Mouse (Mus musculus): ENCODE results near the gene Mettl8. TPM values are rescaled to one million over a fixed set of nuclear protein-coding genes. Genes with fewer than 3 reads are reported as not detected.
A peak's percentile ranks its signal among the peaks of the same experiment; 100 is the strongest.

The Mettl8 gene
- polyA plus RNA-seq, 1 experiment from 2014 or later: 20.6 TPM

DNA sequence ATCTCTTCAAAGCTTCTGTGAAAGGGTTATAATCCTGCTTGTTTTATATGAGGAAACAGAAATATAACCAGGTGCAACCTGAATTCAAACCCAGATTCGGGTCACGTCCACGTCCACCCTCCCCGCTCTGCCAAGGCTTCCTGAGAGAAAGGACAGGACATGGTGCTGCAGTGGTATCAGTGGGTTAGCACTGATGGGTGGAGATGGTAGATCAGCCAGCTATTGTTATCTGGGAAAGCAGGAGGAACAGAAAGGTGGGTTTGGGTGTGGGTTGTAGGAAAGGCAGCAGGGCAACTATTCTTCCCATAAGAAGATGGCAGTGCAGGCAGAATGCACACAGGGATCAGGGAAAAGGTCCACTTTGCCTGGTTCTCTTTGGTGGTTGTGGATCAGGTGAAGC is 59.5 kb downstream of the Mettl8 start:
- H3K4me3 ChIP-seq: no peak overlapping the region
- 98% methylated on average over 4 of the region's 4 CpGs for WGBS
- peaks cover 5% of the 10 kb centered on the region; the same call in 1 of the 2 replicates for H3K4me1 ChIP-seq
- no peak for DNase-seq (ENCODE audit: extremely low spot score, low spot score)
- H3K27me3 ChIP-seq (ENCODE audit: poor library complexity, severe bottlenecking): no peaks in the 10 kb centered on the region
- no peak overlapping the region for H3K27ac ChIP-seq
- no peaks in the 10 kb centered on the region for H3K9me3 ChIP-seq
- no peaks in the 10 kb centered on the region for H3K36me3 ChIP-seq (replicated peaks)

- H3K9me3 ChIP-seq: no peaks in the 10 kb centered on the region
- no peak overlapping the region for H3K27ac ChIP-seq
- no peak for DNase-seq (ENCODE audit: extremely low spot score, low spot score)
- H3K4me1 ChIP-seq: peaks cover 24% of the 10 kb centered on the region
- no peak overlapping the region for H3K4me3 ChIP-seq
- H3K36me3 ChIP-seq (replicated peaks): no peaks in the 10 kb centered on the region
- H3K27me3 ChIP-seq (ENCODE audit: poor library complexity, severe bottlenecking): no peaks in the 10 kb centered on the region
- 92% methylated on average over 3 of the region's 3 CpGs for WGBS
These were observed 61.6 kb downstream of the Mettl8 start for GRCm38 (mm10) chr2:70993740-70994139.

- no peaks in the 10 kb centered on the region for H3K36me3 ChIP-seq (replicated peaks)
- H3K4me1 ChIP-seq: peaks cover 24% of the 10 kb centered on the region
- H3K9me3 ChIP-seq: no peaks in the 10 kb centered on the region
- no peaks in the 10 kb centered on the region for H3K27me3 ChIP-seq (ENCODE audit: poor library complexity, severe bottlenecking)
- WGBS: 85% methylated on average over 2 of the region's 2 CpGs
- no peak overlapping the region for H3K27ac ChIP-seq
- no peak for DNase-seq (ENCODE audit: extremely low spot score, low spot score)
- H3K4me3 ChIP-seq: no peak overlapping the region
These were observed 62.7 kb downstream of the Mettl8 start for GRCm38 (mm10) chr2:70992715-70993114.

- Histone ChIP-seq H3K9me3 (no peaks in the 10 kb centered on the region), H3K4me3 (no peak overlapping the region), H3K36me3 (replicated peaks) (no peaks in the 10 kb centered on the region), H3K4me1 (peaks cover 24% of the 10 kb centered on the region), H3K27ac (peak overlapping the region; percentile 25), H3K27me3 (ENCODE audit: poor library complexity, severe bottlenecking) (no peaks in the 10 kb centered on the region)
- DNase-seq (ENCODE audit: extremely low spot score, low spot score): peak; percentile 12
- WGBS: 71% methylated on average over 4 of the region's 4 CpGs
These were observed 65.2 kb downstream of the Mettl8 start for GRCm38 (mm10) chr2:70990196-70990595.

DNA sequence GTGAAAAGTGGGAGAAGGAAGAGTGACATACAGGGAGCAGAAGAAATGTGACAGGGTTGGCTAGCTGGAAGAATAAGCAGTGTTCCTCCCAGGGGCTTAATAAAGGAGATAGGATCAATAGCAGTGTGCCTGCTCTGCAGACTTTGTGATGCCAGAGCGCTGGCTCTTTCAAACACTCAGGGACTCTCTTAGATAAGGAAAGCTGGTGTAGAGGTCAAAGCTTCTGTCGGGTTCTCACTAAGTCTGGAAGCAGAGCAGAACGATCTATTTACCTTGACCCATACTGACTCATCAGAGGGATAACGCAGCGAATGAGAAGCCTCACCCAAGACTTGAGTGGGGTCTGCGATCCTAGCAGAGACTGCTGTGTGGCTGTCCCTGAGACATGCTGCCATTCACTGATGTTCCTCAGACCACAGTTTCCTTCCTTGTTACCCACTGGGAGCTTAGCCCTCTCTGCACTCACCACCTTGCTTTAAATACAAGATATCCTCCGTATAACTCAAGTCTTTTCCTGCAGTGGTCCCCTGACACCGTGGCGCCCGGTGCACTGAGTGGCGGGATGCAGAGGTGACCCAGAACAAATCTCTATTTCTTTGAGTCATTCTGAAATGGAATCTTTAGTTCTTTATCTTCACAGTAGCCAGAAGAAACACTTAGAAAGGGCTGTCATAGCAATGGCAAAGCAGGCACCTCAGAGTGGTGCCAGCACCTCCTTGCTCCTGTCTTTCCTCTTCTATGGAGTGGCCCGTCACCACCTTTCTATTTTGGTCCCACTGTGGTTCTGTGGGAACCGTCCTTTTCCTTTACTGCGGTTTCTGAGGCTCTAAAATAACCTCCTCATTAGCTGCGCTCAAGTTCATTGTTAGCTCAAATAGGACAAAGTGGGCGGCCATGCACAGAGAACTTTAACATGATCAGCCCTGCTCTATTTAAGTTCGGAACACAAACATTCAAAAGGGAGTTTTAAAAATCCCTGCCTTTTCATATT is 65.9 kb downstream of the Mettl8 start:
- Histone ChIP-seq H3K36me3 (replicated peaks) (no peaks in the 10 kb centered on the region), H3K4me3 (no peak overlapping the region), H3K9me3 (no peaks in the 10 kb centered on the region), H3K27me3 (ENCODE audit: poor library complexity, severe bottlenecking) (no peaks in the 10 kb centered on the region), H3K27ac (peak overlapping the region; percentile 63), H3K4me1 (peaks cover 24% of the 10 kb centered on the region)
- peak; percentile 13 for DNase-seq (ENCODE audit: extremely low spot score, low spot score)
- WGBS: 70% methylated on average over 17 of the region's 17 CpGs

DNA sequence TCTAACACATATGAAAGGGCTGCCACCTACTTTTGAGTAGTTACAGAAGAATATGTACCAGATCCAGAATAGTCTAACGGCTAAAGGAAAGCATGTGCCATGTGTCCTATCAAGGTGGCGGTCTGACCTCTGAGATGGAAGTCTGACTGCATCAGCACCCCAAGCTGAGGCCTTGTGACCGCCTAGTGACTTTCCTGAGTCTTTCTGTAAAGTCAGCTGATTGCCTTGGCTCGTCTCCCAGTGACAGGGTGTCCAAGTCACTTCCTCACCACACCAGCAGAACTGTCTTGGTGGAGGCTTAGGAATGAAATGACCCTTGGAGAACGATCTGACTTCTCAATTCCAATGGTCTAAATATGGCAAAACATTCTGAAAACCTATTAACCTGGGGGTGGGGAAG is 77.1 kb downstream of the Mettl8 start:
- H3K36me3 ChIP-seq (replicated peaks): peaks cover 8% of the 10 kb centered on the region; the same call in 1 of the 2 replicates
- H3K4me3 ChIP-seq: no peak overlapping the region
- no peaks in the 10 kb centered on the region for H3K9me3 ChIP-seq
- H3K4me1 ChIP-seq: no peaks in the 10 kb centered on the region
- H3K27ac ChIP-seq: no peak overlapping the region
- DNase-seq (ENCODE audit: extremely low spot score, low spot score): no peak
- WGBS: 92% methylated on average over 5 of the region's 5 CpGs
- no peaks in the 10 kb centered on the region for H3K27me3 ChIP-seq (ENCODE audit: poor library complexity, severe bottlenecking)

DNA sequence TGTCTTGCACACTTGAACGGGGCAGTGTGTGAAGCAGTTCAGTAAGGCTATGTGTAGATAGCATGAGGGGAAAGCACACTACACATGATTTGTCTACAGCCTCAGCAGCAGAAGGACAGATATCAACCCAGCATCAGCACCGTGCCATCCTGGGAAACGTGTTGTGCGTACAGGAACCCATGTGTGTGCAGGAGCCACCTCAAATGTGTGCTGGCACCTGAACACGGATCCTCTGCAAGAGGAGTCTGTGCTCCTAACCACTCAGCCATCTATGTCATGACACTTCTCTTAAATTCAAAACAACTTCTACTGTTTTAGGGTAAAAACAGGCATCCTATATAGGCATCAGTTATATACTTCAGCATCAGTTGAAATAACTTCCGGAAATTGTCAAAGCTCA is 80.6 kb downstream of the Mettl8 start:
- Histone ChIP-seq H3K4me3 (no peak overlapping the region), H3K4me1 (0 out of 2 replicates have a peak, but pooled peaks cover 3% of the 10 kb centered on the region), H3K36me3 (replicated peaks) (0 out of 2 replicates have a peak, but pooled peaks cover 2% of the 10 kb centered on the region), H3K27ac (no peak overlapping the region), H3K27me3 (ENCODE audit: poor library complexity, severe bottlenecking) (no peaks in the 10 kb centered on the region), H3K9me3 (no peaks in the 10 kb centered on the region)
- DNase-seq (ENCODE audit: extremely low spot score, low spot score): no peak
- 94% methylated on average over 6 of the region's 6 CpGs for WGBS

DNA sequence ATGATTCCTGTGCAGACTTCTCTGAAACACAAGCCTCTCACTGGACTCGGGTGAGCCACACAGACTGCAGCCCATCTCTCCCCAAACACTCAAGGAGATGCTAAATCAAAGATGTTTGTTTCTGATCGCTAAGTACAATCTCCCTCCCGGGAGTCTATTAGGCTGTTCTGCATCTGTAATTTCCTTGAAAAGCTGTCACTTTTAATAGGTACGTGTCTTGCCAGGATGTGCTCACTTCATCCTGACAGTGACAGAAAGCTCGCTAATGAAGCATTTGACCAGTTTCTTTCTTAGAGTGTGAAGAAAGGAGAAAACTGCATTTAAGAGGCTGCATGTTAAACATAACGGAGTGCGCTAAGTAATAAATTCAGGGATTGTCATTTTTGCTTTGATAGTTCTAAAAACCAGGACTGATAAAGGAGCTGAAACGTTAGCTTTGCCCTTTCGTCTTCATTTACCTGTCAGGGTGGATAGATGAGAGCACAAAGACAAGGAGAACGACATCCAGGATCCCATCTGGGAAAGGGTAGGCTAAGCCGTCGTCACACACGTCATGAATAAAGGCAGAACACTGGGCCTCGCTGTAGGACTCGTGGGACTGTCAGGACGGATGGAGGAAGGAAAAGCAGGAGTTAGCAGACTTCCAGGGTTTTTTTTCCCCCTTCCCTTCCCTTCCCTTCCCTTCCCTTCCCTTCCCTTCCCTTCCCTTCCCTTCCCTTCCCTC is 82.4 kb downstream of the Mettl8 start:
- Histone ChIP-seq H3K4me3 (no peak overlapping the region), H3K4me1 (0 out of 2 replicates have a peak, but pooled peaks cover 3% of the 10 kb centered on the region), H3K36me3 (replicated peaks) (no peaks in the 10 kb centered on the region), H3K27me3 (ENCODE audit: poor library complexity, severe bottlenecking) (no peaks in the 10 kb centered on the region), H3K27ac (no peak overlapping the region), H3K9me3 (no peaks in the 10 kb centered on the region)
- 82% methylated on average over 16 of the region's 16 CpGs for WGBS
- DNase-seq (ENCODE audit: extremely low spot score, low spot score): no peak

DNA sequence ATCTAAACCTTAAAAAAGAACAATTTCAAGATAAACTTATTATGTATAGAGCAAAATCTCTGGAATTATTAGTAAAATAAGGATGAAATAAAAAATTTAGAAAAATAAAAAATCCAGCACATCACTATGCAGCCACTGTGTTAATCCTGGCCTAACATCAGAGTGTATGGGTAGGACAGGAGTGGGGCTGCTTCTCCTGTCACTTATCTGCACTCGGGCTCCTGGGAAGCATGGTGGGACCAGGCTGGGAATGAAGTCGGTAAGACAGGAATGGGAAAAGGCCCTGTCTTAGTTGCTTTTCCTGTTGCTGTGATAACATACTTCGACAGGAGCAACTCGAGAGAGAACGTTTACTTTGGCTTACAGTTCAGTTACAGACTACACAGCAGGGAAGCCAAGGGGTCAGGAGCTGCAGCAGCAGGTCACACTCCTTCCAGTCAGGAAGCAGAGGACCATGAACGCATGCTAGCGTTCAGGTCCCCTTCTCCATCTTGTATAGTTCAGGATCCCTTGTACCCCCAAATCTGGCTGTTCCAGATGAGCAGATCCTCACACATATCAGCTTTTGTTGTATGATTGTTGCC is 85.1 kb downstream of the Mettl8 start:
- no peak for DNase-seq (ENCODE audit: extremely low spot score, low spot score)
- no peaks in the 10 kb centered on the region for H3K9me3 ChIP-seq
- no peaks in the 10 kb centered on the region for H3K27me3 ChIP-seq (ENCODE audit: poor library complexity, severe bottlenecking)
- 62% methylated on average over 7 of the region's 7 CpGs for WGBS
- 0 out of 2 replicates have a peak, but pooled peaks cover 3% of the 10 kb centered on the region for H3K4me1 ChIP-seq
- H3K4me3 ChIP-seq: no peak overlapping the region
- no peaks in the 10 kb centered on the region; the same call in none of the 2 replicates for H3K36me3 ChIP-seq (replicated peaks)
- H3K27ac ChIP-seq: no peak overlapping the region

DNA sequence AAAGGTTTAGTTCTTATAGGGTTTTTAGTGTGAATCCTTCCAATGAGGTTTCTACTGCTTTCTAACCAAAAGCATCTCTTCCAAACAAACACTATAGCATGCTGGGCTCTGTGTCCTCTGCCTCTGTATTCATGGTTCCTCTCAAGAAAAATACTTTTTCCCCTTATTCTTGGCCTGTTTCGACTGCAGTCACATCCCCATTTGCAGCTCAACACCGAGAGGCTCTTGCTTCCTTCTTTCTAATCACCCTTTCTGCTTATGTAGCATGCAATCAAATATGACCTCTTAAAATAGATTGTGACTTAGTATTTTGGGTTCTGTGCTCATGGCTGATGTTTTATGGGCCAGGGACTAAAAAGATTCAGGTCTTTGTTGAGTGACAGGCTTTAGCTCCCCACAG is 87.1 kb downstream of the Mettl8 start:
- Histone ChIP-seq H3K27ac (no peak overlapping the region), H3K36me3 (replicated peaks) (no peaks in the 10 kb centered on the region; the same call in none of the 2 replicates), H3K4me1 (0 out of 2 replicates have a peak, but pooled peaks cover 3% of the 10 kb centered on the region), H3K27me3 (ENCODE audit: poor library complexity, severe bottlenecking) (no peaks in the 10 kb centered on the region), H3K4me3 (no peak overlapping the region), H3K9me3 (no peaks in the 10 kb centered on the region)
- 94% methylated on average over 2 of the region's 2 CpGs for WGBS
- DNase-seq (ENCODE audit: extremely low spot score, low spot score): no peak

DNA sequence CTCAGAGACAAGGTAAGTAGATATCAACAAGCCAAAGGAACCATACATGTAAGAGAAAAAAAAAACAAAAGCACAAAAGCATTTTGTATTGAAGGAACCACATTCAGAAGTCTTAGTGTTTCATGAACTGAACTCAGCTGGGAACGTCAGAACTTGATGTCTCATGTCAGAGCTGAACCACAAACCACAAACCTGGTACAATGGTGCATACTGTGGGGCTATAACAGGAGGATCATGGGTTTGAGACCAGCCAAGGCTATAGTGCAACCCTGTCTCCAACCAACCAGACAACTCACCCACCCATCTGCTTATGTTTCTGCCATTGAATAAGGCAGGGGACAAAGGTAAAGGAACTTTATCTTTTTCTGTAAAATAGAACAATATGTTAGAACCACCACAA is 88.2 kb downstream of the Mettl8 start:
- 90% methylated on average over 1 of the region's 1 CpGs for WGBS
- Histone ChIP-seq H3K27me3 (ENCODE audit: poor library complexity, severe bottlenecking) (no peaks in the 10 kb centered on the region), H3K9me3 (no peaks in the 10 kb centered on the region), H3K27ac (no peak overlapping the region), H3K4me1 (0 out of 2 replicates have a peak, but pooled peaks cover 3% of the 10 kb centered on the region), H3K4me3 (no peak overlapping the region), H3K36me3 (replicated peaks) (no peaks in the 10 kb centered on the region; the same call in none of the 2 replicates)
- DNase-seq (ENCODE audit: extremely low spot score, low spot score): no peak

DNA sequence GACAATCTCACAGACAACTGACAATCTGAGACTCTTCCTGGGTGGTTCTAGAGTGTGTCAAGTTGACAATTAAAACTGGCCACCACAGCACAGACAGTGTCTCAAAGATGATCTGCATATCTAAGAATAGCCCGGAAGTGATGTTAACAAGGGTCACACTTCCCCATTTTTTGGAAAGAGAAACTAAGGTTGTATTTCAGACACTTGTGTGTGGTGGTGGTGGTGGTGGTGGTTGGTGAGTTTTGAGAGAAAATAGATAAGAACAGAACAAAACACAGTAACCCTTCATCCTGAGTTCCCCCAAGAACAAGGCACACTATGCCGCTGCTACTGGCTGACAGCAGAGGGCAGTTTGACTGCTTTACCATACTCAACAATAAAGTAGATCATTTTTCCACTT is 90.6 kb downstream of the Mettl8 start:
- Histone ChIP-seq H3K36me3 (replicated peaks) (no peaks in the 10 kb centered on the region; the same call in none of the 2 replicates), H3K4me1 (peaks cover 8% of the 10 kb centered on the region), H3K9me3 (no peaks in the 10 kb centered on the region), H3K27ac (no peak overlapping the region), H3K4me3 (no peak overlapping the region), H3K27me3 (ENCODE audit: poor library complexity, severe bottlenecking) (no peaks in the 10 kb centered on the region)
- no peak for DNase-seq (ENCODE audit: extremely low spot score, low spot score)
- 94% methylated on average over 2 of the region's 2 CpGs for WGBS
